Mouse (Mus musculus) forebrain, embryonic 14.5 days (tissue): ENCODE data around the gene Pigs. TPM values are rescaled to one million over a fixed set of nuclear protein-coding genes. Genes with fewer than 3 reads are reported as not detected.

Source experiments
- ATAC-seq: fragments of 200-750 bp; cut with Nextera tagmentation; 2 replicates; pipeline ENCODE4 v1.8.0; 2017; ENCODE audit warnings: mild to moderate bottlenecking, moderate library complexity
- DNase-seq: peaks from one replicate; pipeline ENCODE4 v3.0.0-alpha.2; 2015; ENCODE audit warnings: low spot score
- H3K27ac ChIP-seq: fragments of 300-500 bp; sonication (generic); 2 replicates; pipeline ENCODE4 v1.5.1; 2014; ENCODE audit warnings: low read depth, mild to moderate bottlenecking, control low read depth, low read length, moderate library complexity
- H3K27me3 ChIP-seq: fragments of 300-500 bp; sonication (generic); replicated peaks from 2 replicates; pipeline ENCODE4 v1.6.1; 2014; ENCODE audit warnings: low read length, control low read depth, mixed read lengths; ENCODE audit not compliant: control insufficient read depth, insufficient read depth
- H3K36me3 ChIP-seq: fragments of 300-500 bp; sonication (generic); 2 replicates; pipeline ENCODE4 v1.6.1; 2014; ENCODE audit warnings: low read length, control low read depth; ENCODE audit not compliant: control insufficient read depth, insufficient read depth
- H3K4me1 ChIP-seq: fragments of 300-500 bp; sonication (generic); 2 replicates; pipeline ENCODE4 v1.6.1; 2014; ENCODE audit warnings: antibody characterized with exemption, low read length, control low read depth; ENCODE audit not compliant: control insufficient read depth, insufficient read depth
- H3K4me2 ChIP-seq: fragments of 300-500 bp; sonication (generic); 2 replicates; pipeline ENCODE4 v1.6.1; 2014; ENCODE audit warnings: mild to moderate bottlenecking, control low read depth, low read length
- H3K4me3 ChIP-seq: fragments of 300-500 bp; sonication (generic); 2 replicates; pipeline ENCODE4 v1.5.1; 2014; ENCODE audit warnings: low read depth, low read length, control low read depth
- H3K9ac ChIP-seq: fragments of 300-500 bp; sonication (generic); 2 replicates; pipeline ENCODE4 v1.6.1; 2014; ENCODE audit warnings: mild to moderate bottlenecking, low read length, control low read depth, moderate library complexity
- H3K9me3 ChIP-seq: fragments of 300-500 bp; sonication (generic); replicated peaks from 2 replicates; pipeline ENCODE4 v1.6.1; 2016; ENCODE audit warnings: low read length, control low read depth, mixed read lengths; ENCODE audit not compliant: control insufficient read depth
- WGBS: fragments of 180-500 bp; shearing (Covaris S2); extraction: QIAGEN DNeasy Blood & Tissue Kit; methylation state at CpG from one replicate; pipeline ENCODE4 v1.1.7; 2014; 5-methylcytosine and 5-hydroxymethylcytosine counted together
- polyA plus RNA-seq: library from polyadenylated mRNA; unstranded; fragments of >200 nt; fragmentation: Nextera tagmentation; extraction: Ambion mirVana; gene quantifications from 2 replicates; pipeline ENCODE4 v1.2.1, GENCODE M21; 2014

Gene Pigs
- polyA plus RNA-seq: 46.8 and 51.0 TPM in 2 replicates

DNA sequence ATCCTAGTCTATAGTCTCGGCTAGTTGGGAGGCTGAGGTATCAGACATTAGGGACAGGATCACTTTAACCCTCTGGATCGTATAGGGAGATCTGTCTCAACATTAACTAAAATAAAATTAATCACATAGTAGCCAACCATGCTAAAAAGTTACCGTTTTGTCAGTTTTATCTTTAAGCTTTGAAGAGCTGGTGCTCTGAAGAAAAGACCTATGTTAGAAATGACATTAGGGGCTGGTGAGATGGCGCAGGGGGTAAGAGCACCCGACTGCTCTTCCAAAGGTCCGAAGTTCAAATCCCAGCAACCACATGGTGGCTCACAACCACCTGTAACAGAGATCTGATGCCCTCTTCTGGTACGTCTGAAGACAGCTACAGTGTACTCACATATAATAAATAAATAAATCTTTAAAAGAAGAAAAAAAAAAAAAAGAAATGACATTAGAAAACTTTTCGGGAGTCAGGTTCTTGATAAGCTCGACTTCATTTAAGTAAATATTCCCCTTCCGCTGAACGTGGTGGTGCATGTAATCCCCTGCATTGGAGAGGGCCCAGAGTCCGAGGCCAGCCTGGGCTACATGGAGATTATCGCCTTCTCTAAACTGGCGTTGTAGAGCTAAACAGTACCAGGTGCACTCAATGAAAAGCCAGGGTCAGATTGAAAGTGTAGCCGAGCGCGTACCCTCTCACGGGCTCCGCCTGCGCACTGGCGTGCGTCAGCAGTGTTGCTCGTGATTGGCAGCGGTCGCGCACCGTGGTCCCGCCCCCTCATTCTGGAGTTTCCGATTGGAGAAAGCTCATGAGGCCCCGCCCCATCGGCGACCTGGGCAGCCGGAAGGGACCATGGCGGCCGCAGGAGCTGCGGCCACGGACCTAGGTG lies at the start of gene Pigs:
Pigs (plus strand) TSS at position 782 of the 878 bp plus-strand sequence.
- WGBS: 13% methylated on average over 37 of the region's 37 CpGs

DNA sequence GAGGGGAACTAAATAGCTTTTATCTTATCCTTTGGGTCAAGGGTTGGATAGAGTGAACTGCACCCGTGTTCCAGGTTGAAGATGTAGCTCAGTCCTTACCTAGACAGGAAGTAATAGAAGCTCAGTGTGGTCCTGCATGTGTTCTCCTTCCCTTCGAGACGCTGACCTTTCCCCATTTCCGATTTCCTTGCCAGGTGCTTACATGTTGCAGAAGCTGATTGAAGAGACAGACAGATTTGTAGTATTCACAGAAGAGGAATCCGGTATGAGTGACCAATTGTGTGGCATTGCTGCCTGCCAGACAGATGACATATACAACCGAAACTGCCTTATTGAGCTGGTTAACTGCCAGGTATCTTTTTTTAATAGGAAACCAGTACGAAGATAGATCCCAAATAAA lies 49.4 kb upstream of the Pigs start:
- Histone ChIP-seq H3K4me1 (no peaks in the 10 kb centered on the region), H3K4me2 (no peak overlapping the region), H3K27ac (no peak overlapping the region), H3K9me3 (no peaks in the 10 kb centered on the region), H3K9ac (no peak overlapping the region), H3K4me3 (no peak overlapping the region), H3K27me3 (no peaks in the 10 kb centered on the region), H3K36me3 (peaks cover 100% of the 10 kb centered on the region)
- DNase-seq (no peak), ATAC-seq (no peak)
- WGBS: 95% methylated on average over 7 of the region's 7 CpGs

More for the DNA sequence above, at the start of gene Pigs:
- Histone ChIP-seq H3K4me1 (peaks cover 6% of the 10 kb centered on the region), H3K9me3 (no peaks in the 10 kb centered on the region), H3K27me3 (no peaks in the 10 kb centered on the region), H3K27ac (peak within 1 kb of the TSS; percentile 23; the same call in 1 of the 2 replicates), H3K4me2 (peak within 1 kb of the TSS; percentile 87), H3K9ac (peak within 1 kb of the TSS; percentile 87), H3K36me3 (peaks cover 11% of the 10 kb centered on the region), H3K4me3 (peak within 1 kb of the TSS; percentile 88)
- DNase-seq: peak; percentile 97
- peak; percentile 97 for ATAC-seq

DNA sequence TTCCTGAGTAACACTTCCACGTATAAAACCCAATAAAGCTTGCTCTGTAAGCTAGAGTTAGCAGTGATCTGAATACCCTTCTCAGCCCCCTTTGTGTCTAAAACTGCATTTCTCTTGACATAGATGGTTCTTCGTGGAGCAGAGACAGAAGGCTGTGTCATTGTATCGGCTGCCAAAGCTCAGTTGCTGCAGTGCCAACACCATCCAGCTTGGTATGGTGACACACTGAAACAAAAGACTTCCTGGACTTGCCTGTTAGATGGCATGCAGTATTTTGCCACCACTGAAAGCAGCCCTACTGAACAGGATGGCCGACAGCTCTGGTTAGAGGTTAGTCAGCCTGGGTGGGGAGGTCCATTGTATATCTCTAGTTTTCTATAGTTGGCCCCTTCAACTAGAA lies 48.6 kb upstream of the Pigs start:
- H3K27me3 ChIP-seq: no peaks in the 10 kb centered on the region
- no peaks in the 10 kb centered on the region for H3K4me1 ChIP-seq
- no peak overlapping the region for H3K4me3 ChIP-seq
- DNase-seq (no peak), ATAC-seq (no peak)
- no peak overlapping the region for H3K9ac ChIP-seq
- H3K9me3 ChIP-seq: no peaks in the 10 kb centered on the region
- WGBS: 84% methylated on average over 4 of the region's 4 CpGs
- H3K36me3 ChIP-seq: peaks cover 100% of the 10 kb centered on the region
- H3K27ac ChIP-seq: no peak overlapping the region
- no peak overlapping the region for H3K4me2 ChIP-seq

GRCm38 (mm10) chr11:78289146-78289763 lies 39.0 kb upstream of the Pigs start:
- no peak overlapping the region for H3K27ac ChIP-seq
- no peak for DNase-seq
- H3K9me3 ChIP-seq: no peaks in the 10 kb centered on the region
- H3K9ac ChIP-seq: no peak overlapping the region
- no peak for ATAC-seq
- peaks cover 85% of the 10 kb centered on the region for H3K36me3 ChIP-seq
- H3K4me1 ChIP-seq: no peaks in the 10 kb centered on the region
- H3K4me2 ChIP-seq: no peak overlapping the region
- 88% methylated on average over 7 of the region's 7 CpGs for WGBS
- no peaks in the 10 kb centered on the region for H3K27me3 ChIP-seq
- H3K4me3 ChIP-seq: no peak overlapping the region

DNA sequence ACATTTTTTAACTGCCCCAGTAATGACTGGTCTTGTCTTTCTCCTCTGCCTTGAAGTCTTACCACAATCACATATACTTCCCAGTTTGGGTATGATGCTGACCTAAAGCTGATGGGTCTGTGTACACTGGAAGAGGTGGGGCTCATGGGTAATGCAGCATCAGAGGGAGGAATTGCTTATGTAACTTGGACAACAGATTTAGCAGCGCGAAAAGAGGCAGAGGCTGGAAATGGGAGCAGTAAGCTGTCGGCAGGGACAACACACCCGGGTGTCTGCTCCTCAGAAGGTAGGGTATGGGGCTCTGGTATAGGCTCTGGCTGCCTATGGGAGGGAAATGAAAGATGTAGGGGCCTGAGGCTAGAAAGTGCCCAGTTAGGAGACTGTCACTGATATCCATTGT lies 37.6 kb upstream of the Pigs start, which contains the start of gene BC030499:
BC030499 (plus strand) TSS at position 188 of the 400 bp plus-strand sequence.
- H3K4me3 ChIP-seq: no peak within 1 kb of the TSS
- no peak for DNase-seq
- no peak within 1 kb of the TSS for H3K27ac ChIP-seq
- no peak within 1 kb of the TSS for H3K4me2 ChIP-seq
- H3K4me1 ChIP-seq: no peaks in the 10 kb centered on the region
- H3K27me3 ChIP-seq: no peaks in the 10 kb centered on the region
- H3K9ac ChIP-seq: no peak within 1 kb of the TSS
- ATAC-seq: no peak
- peaks cover 73% of the 10 kb centered on the region for H3K36me3 ChIP-seq
- 92% methylated on average over 4 of the region's 4 CpGs for WGBS
- no peaks in the 10 kb centered on the region for H3K9me3 ChIP-seq

- 95% methylated on average over 6 of the region's 6 CpGs for WGBS
- Histone ChIP-seq H3K9me3 (no peaks in the 10 kb centered on the region), H3K9ac (no peak overlapping the region), H3K27ac (no peak overlapping the region), H3K27me3 (no peaks in the 10 kb centered on the region), H3K4me3 (no peak overlapping the region), H3K4me1 (no peaks in the 10 kb centered on the region), H3K36me3 (peaks cover 35% of the 10 kb centered on the region), H3K4me2 (no peak overlapping the region)
- DNase-seq (no peak), ATAC-seq (no peak)
These were observed 33.6 kb upstream of the Pigs start for GRCm38 (mm10) chr11:78294585-78294984.

- peak overlapping the region; percentile 55; the same call in 1 of the 2 replicates for H3K27ac ChIP-seq
- WGBS: 69% methylated on average over 7 of the region's 7 CpGs
These were observed 27.3 kb upstream of the Pigs start for GRCm38 (mm10) chr11:78300917-78301316.

GRCm38 (mm10) chr11:78301357-78302084 lies 26.7 kb upstream of the Pigs start, which contains the start of gene Spag5:
TSS of gene Spag5 (plus strand) at chr11:78301529.
- Histone ChIP-seq H3K27me3 (no peaks in the 10 kb centered on the region), H3K27ac (peak within 1 kb of the TSS; percentile 60), H3K9ac (peak within 1 kb of the TSS; percentile 71), H3K4me3 (peak within 1 kb of the TSS; percentile 66), H3K9me3 (no peaks in the 10 kb centered on the region), H3K36me3 (peaks cover 23% of the 10 kb centered on the region), H3K4me2 (peak within 1 kb of the TSS; percentile 92), H3K4me1 (peaks cover 2% of the 10 kb centered on the region; the same call in 1 of the 2 replicates)
- DNase-seq (peak; percentile 95), ATAC-seq (peak; percentile 100)
- under 1% methylated on average over 49 of the region's 49 CpGs for WGBS

More at GRCm38 (mm10) chr11:78300917-78301316, 27.3 kb upstream of the Pigs start:
- Histone ChIP-seq H3K36me3 (peaks cover 21% of the 10 kb centered on the region), H3K9ac (peak overlapping the region; percentile 56), H3K4me3 (peak overlapping the region; percentile 66), H3K9me3 (no peaks in the 10 kb centered on the region), H3K4me2 (peak overlapping the region; percentile 92), H3K4me1 (peaks cover 2% of the 10 kb centered on the region; the same call in 1 of the 2 replicates), H3K27me3 (no peaks in the 10 kb centered on the region)
- DNase-seq (no peak), ATAC-seq (peak; percentile 35; the same call in 1 of the 2 replicates)
